Mouse (Mus musculus) urinary bladder, adult 2 months (tissue): ENCODE data around the gene Mpnd. TPM values are rescaled to one million over a fixed set of nuclear protein-coding genes. Genes with fewer than 3 reads are reported as not detected.
A peak's percentile ranks its signal among the peaks of the same experiment; 100 is the strongest.
"Not testable (repeated sequence)": the region's sequence is repeated elsewhere in the genome, so short reads cannot be mapped to it uniquely, and the experiment has no call there.

Experiments used
- DNase-seq: peaks from one replicate; pipeline ENCODE4 v3.0.0; 2022; ENCODE audit warnings: low spot score
- polyA plus RNA-seq: library from polyadenylated mRNA; depleted of rRNA; stranded (reverse); fragments of >200 nt; gene quantifications from 2 replicates; pipeline ENCODE4 v1.2.3, GENCODE M21; 2012; rRNA removed

Gene Mpnd
- polyA plus RNA-seq, 1 experiment: 50.4 TPM

- no peak for DNase-seq
Measured at GRCm38 (mm10) chr17:56038583-56039261, 33.2 kb downstream of the Mpnd start.

- no peak for DNase-seq
Measured at GRCm38 (mm10) chr17:56039345-56039744, 33.8 kb downstream of the Mpnd start.

DNA sequence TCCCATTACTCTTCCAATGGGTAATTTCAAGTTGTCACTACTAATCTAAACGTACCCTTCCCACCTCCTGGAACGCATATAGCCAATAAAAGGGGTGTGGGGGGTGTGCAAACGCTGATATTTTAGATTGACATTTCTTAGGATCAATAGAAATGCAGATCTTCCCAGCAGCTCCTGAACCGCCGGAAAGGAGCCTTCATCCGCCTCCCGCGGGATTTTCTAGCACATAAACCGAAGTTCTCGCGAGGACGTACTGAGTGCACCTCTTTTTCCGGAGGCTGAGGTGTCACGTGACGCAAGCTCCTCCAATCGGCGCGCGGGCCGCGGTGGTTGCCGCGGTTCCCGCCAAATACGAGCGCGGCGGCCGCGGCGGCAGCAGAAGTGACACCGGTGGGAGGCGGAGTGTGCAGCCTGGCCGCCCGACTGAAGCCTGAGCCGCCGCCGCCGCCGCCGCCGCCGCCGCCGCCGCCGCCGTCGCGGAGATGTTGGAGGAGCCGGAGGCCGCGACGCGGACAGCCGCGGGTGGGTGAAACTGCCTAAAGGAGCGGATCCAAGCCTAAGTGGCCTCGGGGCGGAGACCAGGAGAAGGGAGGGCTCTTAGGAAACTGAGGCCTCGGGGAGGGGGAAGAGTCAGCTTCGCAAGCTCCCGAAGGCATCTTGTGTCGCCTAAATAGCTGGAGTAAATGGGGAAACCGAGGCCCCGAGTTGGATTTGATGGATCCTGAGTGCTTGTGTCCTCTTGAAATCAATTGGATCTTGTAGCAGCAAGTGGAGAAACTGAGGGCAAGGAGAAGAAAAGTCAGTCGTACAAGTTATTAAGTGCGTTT lies 34.7 kb downstream of the Mpnd start, which contains the start of gene Chaf1a:
Chaf1a (plus strand) TSS at position 410 of the 827 bp plus-strand sequence.
- DNase-seq: peak; percentile 83

DNA sequence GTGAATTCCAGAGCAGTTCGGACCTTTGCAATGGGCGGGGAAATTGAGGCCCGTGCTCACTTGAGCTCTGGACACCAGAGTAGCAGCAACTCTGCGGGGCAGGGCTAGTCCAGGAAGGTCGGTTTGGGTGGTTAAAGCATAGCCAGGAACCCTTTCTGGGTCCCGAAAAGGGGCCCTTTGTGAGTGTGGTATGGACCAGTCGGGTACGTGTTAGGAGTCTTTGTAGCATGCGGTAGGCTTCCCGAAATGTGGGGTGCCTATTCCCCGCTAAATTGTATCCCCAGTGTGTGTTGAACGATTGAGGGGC lies 35.3 kb downstream of the Mpnd start:
- no peak for DNase-seq

DNA sequence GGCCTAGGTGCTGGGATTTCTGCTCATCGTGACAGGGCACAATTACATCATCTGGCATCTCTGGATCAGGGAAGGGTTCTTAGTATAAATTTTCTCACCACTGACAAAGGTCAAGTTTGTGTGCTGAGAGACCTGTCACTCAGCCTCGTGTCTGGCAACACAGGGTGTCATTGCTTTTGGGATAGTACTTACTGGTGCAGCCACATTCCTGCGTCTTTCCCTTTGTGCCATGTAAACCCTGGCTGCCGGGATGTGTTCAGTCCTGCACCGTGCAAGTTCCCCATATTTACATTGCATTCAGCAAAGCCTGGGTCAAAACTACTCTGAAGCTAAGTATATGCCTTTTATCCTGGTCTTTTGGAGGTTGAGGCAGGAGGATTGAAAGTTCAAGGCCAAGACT lies 45.9 kb downstream of the Mpnd start:
- DNase-seq: no peak

DNA sequence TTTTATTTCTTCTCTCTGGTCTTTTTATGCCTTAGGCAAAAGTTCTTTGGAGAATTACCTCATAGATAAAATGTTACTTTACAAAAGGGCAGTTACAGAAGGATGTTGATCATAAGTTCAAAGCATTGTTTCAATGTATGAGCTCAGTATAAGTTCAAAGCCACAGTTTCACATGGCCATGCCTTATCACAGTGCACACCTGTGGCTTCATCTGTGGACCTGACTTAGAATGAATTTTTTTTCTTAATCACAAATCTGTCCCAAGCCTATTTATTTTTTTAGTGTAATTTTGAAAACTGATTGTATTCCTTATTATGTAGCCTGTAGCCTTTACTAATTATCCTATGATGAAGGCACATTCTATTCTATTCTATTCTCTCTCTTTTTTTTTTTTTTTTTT lies 49.4 kb downstream of the Mpnd start:
- DNase-seq: no peak

DNA sequence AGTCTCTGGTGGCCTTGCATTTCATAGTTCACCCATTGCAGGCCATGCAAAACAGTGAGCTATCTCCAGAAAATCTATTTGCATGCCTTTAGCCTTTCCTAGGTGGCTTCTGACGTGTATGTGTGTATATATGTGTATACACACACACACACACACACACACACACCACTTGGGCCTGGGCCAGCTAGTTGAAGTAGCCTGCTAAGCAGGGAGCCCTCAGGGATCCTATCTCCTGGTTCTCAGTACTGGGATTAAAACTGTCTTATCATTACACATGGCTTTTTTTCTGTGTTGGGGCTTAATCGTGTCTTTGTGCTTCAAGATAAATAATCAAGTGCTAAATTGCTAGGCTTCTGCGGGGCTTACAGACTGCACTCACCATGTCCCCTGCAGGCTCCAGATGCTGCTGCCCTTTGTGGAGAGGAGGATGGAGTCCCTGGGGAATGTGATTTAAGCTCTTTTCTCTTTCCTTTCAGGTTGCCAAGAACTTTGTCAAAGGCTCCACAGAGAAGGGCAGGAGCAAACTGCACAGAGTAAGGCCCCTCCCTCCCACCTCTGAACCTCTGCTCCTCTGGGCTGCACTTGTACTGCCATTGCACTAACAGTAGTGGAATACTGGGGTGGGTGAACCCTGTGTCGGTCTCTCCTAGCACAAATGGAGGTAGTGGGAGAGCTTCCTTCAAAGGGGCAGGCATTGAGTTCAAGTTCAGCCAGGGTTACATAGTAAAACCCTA lies 50.6 kb downstream of the Mpnd start:
- no peak for DNase-seq

GRCm38 (mm10) chr17:56057381-56058120 lies 52.0 kb downstream of the Mpnd start:
- no peak for DNase-seq

GRCm38 (mm10) chr17:56062081-56062480 lies 56.6 kb downstream of the Mpnd start:
- no peak for DNase-seq

- DNase-seq: not testable (repeated sequence)
Measured at GRCm38 (mm10) chr17:56065715-56066114, 60.2 kb downstream of the Mpnd start.

Other genes with a start within 250 kb of the Mpnd start
- gene Zfp119a, start 126.8 kb upstream of the Mpnd start, polyA plus RNA-seq: 4.7 and 5.2 TPM in 2 replicates
- 8.4 and 8.8 TPM in 2 replicates for gene Zfp959, start 113.6 kb upstream of the Mpnd start, polyA plus RNA-seq
- 5.4 TPM in 2 replicates for gene Zfp119b, start 56.2 kb upstream of the Mpnd start, polyA plus RNA-seq
- 2.9 and 3.1 TPM in 2 replicates for gene Ebi3, start 53.1 kb upstream of the Mpnd start, polyA plus RNA-seq
- gene Yju2, start 46.6 kb upstream of the Mpnd start, polyA plus RNA-seq: 10.1 and 11.1 TPM in 2 replicates
- gene Shd, start 35.2 kb upstream of the Mpnd start, polyA plus RNA-seq: 1.0 and 1.7 TPM in 2 replicates
- gene Fsd1, start 19.2 kb upstream of the Mpnd start, polyA plus RNA-seq: 0.57 and 1.2 TPM in 2 replicates
- gene Stap2, start 127 bp upstream of the Mpnd start, polyA plus RNA-seq: 29.6 and 38.6 TPM in 2 replicates
- gene Sh3gl1, start 30.9 kb downstream of the Mpnd start, polyA plus RNA-seq: 55.5 and 78.1 TPM in 2 replicates
- 2.1 and 2.2 TPM in 2 replicates for gene Chaf1a, start 34.7 kb downstream of the Mpnd start, polyA plus RNA-seq
- 62.3 and 62.7 TPM in 2 replicates for gene Ubxn6, start 69.3 kb downstream of the Mpnd start, polyA plus RNA-seq
- 68.8 and 70.6 TPM in 2 replicates for gene Hdgfl2, start 73.9 kb downstream of the Mpnd start, polyA plus RNA-seq
- 96.9 and 98.3 TPM in 2 replicates for gene Plin4, start 104.1 kb downstream of the Mpnd start, polyA plus RNA-seq
- gene Plin5, start 111.9 kb downstream of the Mpnd start, polyA plus RNA-seq: 1.4 and 1.9 TPM in 2 replicates
- 23.4 and 23.9 TPM in 2 replicates for gene Lrg1, start 116.3 kb downstream of the Mpnd start, polyA plus RNA-seq
- gene Sema6b, start 134.6 kb downstream of the Mpnd start, polyA plus RNA-seq: 3.3 and 4.4 TPM in 2 replicates
- 1.7 and 2.0 TPM in 2 replicates for gene Tnfaip8l1, start 156.8 kb downstream of the Mpnd start, polyA plus RNA-seq
- 42.0 and 51.0 TPM in 2 replicates for gene Mydgf, start 178.2 kb downstream of the Mpnd start, polyA plus RNA-seq
- 24.1 and 24.8 TPM in 2 replicates for gene Dpp9, start 213.2 kb downstream of the Mpnd start, polyA plus RNA-seq